Mouse (Mus musculus) hindbrain, embryonic 13.5 days (tissue): ENCODE results near the gene Corin. TPM values are rescaled to one million over a fixed set of nuclear protein-coding genes. Genes with fewer than 3 reads are reported as not detected.

Experiments
- ATAC-seq: fragments of 200-750 bp; cut with Nextera tagmentation; 2 replicates; pipeline ENCODE4 v1.8.0; 2017; ENCODE audit warnings: moderate TSS enrichment; ENCODE audit not compliant: low FRiP score
- H3K27ac ChIP-seq: fragments of 300-500 bp; sonication (generic); 2 replicates; pipeline ENCODE4 v1.5.1; 2015; ENCODE audit warnings: inconsistent platforms, mild to moderate bottlenecking, moderate library complexity
- H3K27me3 ChIP-seq: fragments of 300-500 bp; sonication (generic); 2 replicates; pipeline ENCODE4 v1.6.1; 2015; ENCODE audit warnings: mild to moderate bottlenecking, inconsistent platforms
- H3K36me3 ChIP-seq: fragments of 300-500 bp; sonication (generic); 2 replicates; pipeline ENCODE4 v1.6.1; 2015; ENCODE audit warnings: mild to moderate bottlenecking, inconsistent platforms
- H3K4me1 ChIP-seq: fragments of 300-500 bp; sonication (generic); replicated peaks from 2 replicates; pipeline ENCODE4 v1.6.1; 2015; ENCODE audit warnings: inconsistent platforms
- H3K4me2 ChIP-seq: fragments of 300-500 bp; sonication (generic); 2 replicates; pipeline ENCODE4 v1.6.1; 2015; ENCODE audit warnings: inconsistent platforms, mild to moderate bottlenecking, moderate library complexity
- H3K4me3 ChIP-seq: fragments of 300-500 bp; sonication (generic); 2 replicates; pipeline ENCODE4 v1.5.1; 2015; ENCODE audit warnings: mild to moderate bottlenecking, inconsistent platforms
- H3K9ac ChIP-seq: fragments of 300-500 bp; sonication (generic); 2 replicates; pipeline ENCODE4 v1.6.1; 2015; ENCODE audit warnings: mild to moderate bottlenecking, inconsistent platforms
- H3K9me3 ChIP-seq: fragments of 300-500 bp; sonication (generic); 2 replicates; pipeline ENCODE4 v1.6.1; 2016; ENCODE audit warnings: inconsistent platforms
- WGBS: fragments of 180-500 bp; shearing (Covaris S2); methylation state at CpG from one replicate; pipeline ENCODE4 v1.1.7; 2015; 5-methylcytosine and 5-hydroxymethylcytosine counted together
- polyA plus RNA-seq: library from polyadenylated mRNA; unstranded; fragments of >200 nt; fragmentation: Nextera tagmentation; extraction: Ambion mirVana; gene quantifications from 2 replicates; pipeline ENCODE4 v1.2.1, GENCODE M21; 2015

Corin gene
- polyA plus RNA-seq, 1 experiment from 2014 or later = 4.8 TPM

- no peak for ATAC-seq
- Histone ChIP-seq H3K4me2 (no peak overlapping the region), H3K9me3 (no peaks in the 10 kb centered on the region), H3K27me3 (no peaks in the 10 kb centered on the region), H3K36me3 (no peaks in the 10 kb centered on the region), H3K4me1 (no peaks in the 10 kb centered on the region), H3K4me3 (no peak overlapping the region), H3K9ac (no peak overlapping the region), H3K27ac (no peak overlapping the region)
- 51% methylated on average over 3 of the region's 3 CpGs for WGBS
Observed at GRCm38 (mm10) chr5:72363838-72364237, 140.4 kb downstream of the Corin start.

DNA sequence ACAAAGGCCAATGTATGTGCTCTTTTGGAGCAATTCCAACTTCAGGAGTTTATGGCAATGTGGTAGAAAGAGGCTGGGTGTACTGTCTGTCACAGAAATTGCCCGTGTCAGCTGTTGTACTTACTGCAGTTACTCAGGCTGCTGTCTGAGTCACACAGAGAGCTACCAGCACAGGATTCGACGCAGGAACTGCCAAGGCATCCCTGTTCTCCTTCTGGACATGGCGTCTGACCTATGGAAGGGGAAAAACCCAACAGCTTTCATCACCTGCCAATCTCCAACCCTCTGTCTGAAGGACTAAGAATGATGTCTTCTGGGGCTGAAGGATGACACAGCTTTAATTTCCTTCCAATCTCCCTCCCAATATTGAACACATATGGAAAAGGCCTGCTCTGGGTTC, 150.5 kb downstream of the Corin start:
- Histone ChIP-seq H3K27ac (no peak overlapping the region), H3K4me3 (no peak overlapping the region), H3K9me3 (no peaks in the 10 kb centered on the region), H3K9ac (no peak overlapping the region), H3K27me3 (no peaks in the 10 kb centered on the region), H3K4me1 (no peaks in the 10 kb centered on the region; the same call in 1 of the 2 replicates), H3K4me2 (no peak overlapping the region), H3K36me3 (no peaks in the 10 kb centered on the region)
- ATAC-seq = no peak; the same call in 1 of the 2 replicates
- WGBS = 88% methylated on average over 4 of the region's 4 CpGs

DNA sequence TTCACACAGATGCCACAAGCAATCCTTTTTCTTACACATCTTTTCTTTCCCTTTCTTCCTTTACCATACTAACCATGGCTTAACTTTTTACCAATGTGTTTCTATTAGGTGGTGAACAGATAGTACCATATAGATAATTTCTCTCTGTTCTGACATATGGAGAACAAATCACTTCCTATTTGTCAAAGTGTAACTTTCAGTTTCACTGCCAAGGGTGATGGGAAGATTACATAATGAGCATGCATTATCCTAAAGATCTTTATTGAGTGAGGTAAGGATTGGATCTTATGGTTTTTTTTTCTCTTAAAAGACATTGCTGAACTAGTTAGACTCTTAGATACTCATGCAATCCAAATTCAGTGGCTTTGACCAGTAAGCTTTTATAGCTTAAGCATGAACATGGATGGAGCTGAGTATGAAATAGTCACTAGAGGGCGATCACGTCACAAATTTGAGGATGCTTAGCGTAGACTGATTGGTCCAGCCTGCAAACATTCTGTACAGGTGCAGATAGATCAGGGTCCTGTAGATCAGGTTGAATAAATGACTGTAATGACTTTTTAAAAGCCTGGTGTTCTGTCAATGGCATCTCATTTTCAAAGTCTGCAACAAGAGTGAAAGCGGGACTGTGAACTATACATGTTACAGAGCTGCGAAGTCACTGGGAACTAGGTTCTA, 154.1 kb downstream of the Corin start:
- Histone ChIP-seq H3K9ac (no peak overlapping the region), H3K4me1 (no peaks in the 10 kb centered on the region; the same call in 1 of the 2 replicates), H3K4me2 (no peak overlapping the region), H3K27me3 (no peaks in the 10 kb centered on the region), H3K36me3 (no peaks in the 10 kb centered on the region), H3K9me3 (no peaks in the 10 kb centered on the region), H3K4me3 (no peak overlapping the region), H3K27ac (no peak overlapping the region)
- peak; percentile 91 for ATAC-seq
- WGBS = 35% methylated on average over 5 of the region's 5 CpGs

- Histone ChIP-seq H3K4me1 (no peaks in the 10 kb centered on the region), H3K36me3 (no peaks in the 10 kb centered on the region), H3K4me2 (no peak overlapping the region), H3K9ac (no peak overlapping the region), H3K9me3 (no peaks in the 10 kb centered on the region), H3K27me3 (no peaks in the 10 kb centered on the region), H3K27ac (no peak overlapping the region), H3K4me3 (no peak overlapping the region)
- WGBS = 66% methylated on average over 2 of the region's 2 CpGs
- no peak for ATAC-seq
Observed at GRCm38 (mm10) chr5:72348591-72348990, 155.7 kb downstream of the Corin start.

DNA sequence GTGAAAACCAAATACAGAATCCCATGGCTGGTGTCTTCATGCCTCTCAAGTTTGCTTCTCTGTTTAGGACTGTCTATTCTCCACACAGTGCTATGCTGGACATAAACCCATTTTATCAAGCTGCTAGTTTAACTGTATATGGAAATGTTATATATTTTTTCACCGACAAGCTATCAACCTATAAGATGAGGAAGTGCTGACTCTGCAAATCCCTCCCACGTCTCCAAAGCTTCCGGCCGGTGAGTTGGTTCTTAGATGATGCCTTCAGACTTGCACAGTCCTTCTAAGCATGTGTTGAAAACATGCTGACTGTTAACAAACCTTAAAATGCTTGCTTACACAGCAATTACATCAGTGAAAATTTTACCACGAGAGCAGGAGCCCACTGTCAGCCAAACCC, 168.4 kb downstream of the Corin start:
- Histone ChIP-seq H3K4me1 (no peaks in the 10 kb centered on the region; the same call in 1 of the 2 replicates), H3K36me3 (no peaks in the 10 kb centered on the region), H3K27ac (no peak overlapping the region), H3K4me3 (no peak overlapping the region), H3K4me2 (no peak overlapping the region), H3K27me3 (no peaks in the 10 kb centered on the region), H3K9ac (no peak overlapping the region), H3K9me3 (no peaks in the 10 kb centered on the region)
- no peak for ATAC-seq
- WGBS = 89% methylated on average over 5 of the region's 5 CpGs

- H3K36me3 ChIP-seq = no peaks in the 10 kb centered on the region
- H3K9me3 ChIP-seq = no peaks in the 10 kb centered on the region
- WGBS = 95% methylated on average over 10 of the region's 10 CpGs
- H3K4me3 ChIP-seq = no peak overlapping the region
- peaks cover 10% of the 10 kb centered on the region for H3K4me1 ChIP-seq
- H3K27me3 ChIP-seq = no peaks in the 10 kb centered on the region
- no peak overlapping the region for H3K4me2 ChIP-seq
- ATAC-seq = no peak
- H3K9ac ChIP-seq = no peak overlapping the region
- no peak overlapping the region for H3K27ac ChIP-seq
Observed at GRCm38 (mm10) chr5:72332901-72333300, 171.4 kb downstream of the Corin start.

DNA sequence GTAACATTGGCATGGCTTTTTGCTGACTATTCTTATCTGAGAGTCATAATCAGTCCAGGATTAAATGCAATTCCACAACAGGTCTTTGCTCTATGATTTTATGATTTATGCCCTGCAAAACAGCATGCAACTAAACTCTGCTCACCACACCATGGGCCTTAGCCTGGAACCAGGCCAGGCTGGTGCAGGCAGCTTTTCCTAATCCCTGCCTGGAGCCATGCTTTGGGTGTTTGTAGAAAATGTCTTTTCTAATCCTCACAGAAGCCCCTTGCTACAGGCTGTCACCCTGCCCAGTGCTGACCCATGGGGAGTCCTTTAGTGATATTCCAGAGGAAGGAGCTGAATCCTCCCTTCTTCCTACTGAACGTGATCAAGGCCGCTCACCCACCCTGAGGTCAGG, 173.1 kb downstream of the Corin start:
- Histone ChIP-seq H3K36me3 (no peaks in the 10 kb centered on the region), H3K4me3 (no peak overlapping the region), H3K27ac (no peak overlapping the region), H3K4me2 (no peak overlapping the region), H3K9me3 (no peaks in the 10 kb centered on the region), H3K27me3 (no peaks in the 10 kb centered on the region), H3K4me1 (peaks cover 10% of the 10 kb centered on the region), H3K9ac (no peak overlapping the region)
- ATAC-seq = no peak
- whole genome bisulfite sequencing = 58% methylated on average over 2 of the region's 2 CpGs

DNA sequence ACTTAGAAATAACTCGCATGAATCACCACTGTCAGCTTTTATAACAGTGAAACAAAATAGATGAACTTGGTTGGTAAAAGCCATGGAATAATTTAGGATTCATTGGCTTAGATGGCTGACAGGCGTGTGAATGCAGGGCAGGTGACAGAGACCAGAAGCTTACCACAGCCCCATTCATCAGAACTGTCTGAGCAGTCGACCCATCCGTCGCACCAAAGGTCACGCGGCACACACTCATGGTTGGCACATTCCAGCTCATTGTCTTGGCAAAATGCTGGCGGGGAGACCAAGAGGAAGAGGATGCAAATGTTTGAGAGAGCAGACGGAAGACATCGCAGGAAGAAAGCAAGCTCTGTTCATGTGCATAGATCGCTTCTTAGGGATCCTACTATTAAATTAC, 173.6 kb downstream of the Corin start:
- no peaks in the 10 kb centered on the region for H3K9me3 ChIP-seq
- H3K36me3 ChIP-seq = no peaks in the 10 kb centered on the region
- H3K4me2 ChIP-seq = no peak overlapping the region
- H3K27me3 ChIP-seq = no peaks in the 10 kb centered on the region
- H3K4me1 ChIP-seq = peaks cover 10% of the 10 kb centered on the region
- no peak overlapping the region for H3K4me3 ChIP-seq
- no peak overlapping the region for H3K27ac ChIP-seq
- H3K9ac ChIP-seq = no peak overlapping the region
- ATAC-seq = no peak
- 32% methylated on average over 11 of the region's 11 CpGs for WGBS

DNA sequence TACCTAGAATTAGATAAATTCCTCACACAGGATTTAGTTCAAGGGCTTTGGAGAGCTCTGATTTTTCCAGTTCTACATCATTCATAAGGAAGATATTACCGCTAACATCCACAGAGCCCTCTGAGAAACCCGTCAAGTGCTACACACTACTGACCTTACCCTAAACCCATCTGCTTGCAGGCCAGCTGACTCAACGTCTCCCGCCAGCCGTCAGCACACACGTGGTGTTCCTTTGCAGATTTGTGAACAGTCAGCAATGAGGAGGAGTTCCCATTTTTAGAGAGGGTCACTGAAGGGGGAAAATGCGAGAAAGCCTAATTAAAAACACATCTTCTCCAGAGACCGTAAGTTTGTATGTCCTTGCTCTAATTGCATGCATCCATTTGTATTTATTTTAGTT, 174.8 kb downstream of the Corin start:
- Histone ChIP-seq H3K4me1 (peaks cover 10% of the 10 kb centered on the region), H3K36me3 (no peaks in the 10 kb centered on the region), H3K9me3 (no peaks in the 10 kb centered on the region), H3K4me2 (no peak overlapping the region), H3K27me3 (no peaks in the 10 kb centered on the region), H3K9ac (no peak overlapping the region), H3K4me3 (no peak overlapping the region), H3K27ac (no peak overlapping the region)
- WGBS = 50% methylated on average over 8 of the region's 8 CpGs
- ATAC-seq = peak; percentile 65; the same call in 1 of the 2 replicates

- ATAC-seq = no peak
- Histone ChIP-seq H3K4me1 (no peaks in the 10 kb centered on the region), H3K4me3 (no peak overlapping the region), H3K27me3 (no peaks in the 10 kb centered on the region), H3K27ac (no peak overlapping the region), H3K4me2 (no peak overlapping the region), H3K9ac (no peak overlapping the region), H3K36me3 (no peaks in the 10 kb centered on the region), H3K9me3 (no peaks in the 10 kb centered on the region)
- WGBS = 86% methylated on average over 4 of the region's 4 CpGs
Observed at GRCm38 (mm10) chr5:72315282-72315681, 189.0 kb downstream of the Corin start.

- H3K4me2 ChIP-seq = no peak overlapping the region
- H3K27ac ChIP-seq = no peak overlapping the region
- H3K9ac ChIP-seq = no peak overlapping the region
- no peak overlapping the region for H3K4me3 ChIP-seq
- H3K27me3 ChIP-seq = no peaks in the 10 kb centered on the region
- no peaks in the 10 kb centered on the region for H3K9me3 ChIP-seq
- H3K4me1 ChIP-seq = no peaks in the 10 kb centered on the region
- no peak for ATAC-seq
- WGBS = 55% methylated on average over 10 of the region's 10 CpGs
- H3K36me3 ChIP-seq = 0 out of 2 replicates have a peak, but pooled peaks cover 8% of the 10 kb centered on the region
Observed at GRCm38 (mm10) chr5:72298418-72299104, 205.7 kb downstream of the Corin start.

- H3K4me1 ChIP-seq = no peaks in the 10 kb centered on the region
- 95% methylated on average over 3 of the region's 3 CpGs for WGBS
- no peak overlapping the region for H3K4me2 ChIP-seq
- no peak overlapping the region for H3K9ac ChIP-seq
- no peak overlapping the region for H3K4me3 ChIP-seq
- ATAC-seq = no peak
- H3K36me3 ChIP-seq = peaks cover 10% of the 10 kb centered on the region
- no peak overlapping the region for H3K27ac ChIP-seq
- H3K9me3 ChIP-seq = no peaks in the 10 kb centered on the region
- no peaks in the 10 kb centered on the region for H3K27me3 ChIP-seq
Observed at GRCm38 (mm10) chr5:72285077-72285476, 219.2 kb downstream of the Corin start.

GRCm38 (mm10) chr5:72282907-72283306, 221.4 kb downstream of the Corin start:
- 53% methylated on average over 2 of the region's 2 CpGs for WGBS
- Histone ChIP-seq H3K36me3 (no peaks in the 10 kb centered on the region), H3K4me1 (no peaks in the 10 kb centered on the region), H3K9me3 (no peaks in the 10 kb centered on the region), H3K27me3 (no peaks in the 10 kb centered on the region), H3K4me2 (no peak overlapping the region), H3K9ac (no peak overlapping the region), H3K4me3 (no peak overlapping the region), H3K27ac (no peak overlapping the region)
- no peak for ATAC-seq
